Mouse (Mus musculus): ENCODE results near the gene Gm10645.

The Gm10645 gene

DNA sequence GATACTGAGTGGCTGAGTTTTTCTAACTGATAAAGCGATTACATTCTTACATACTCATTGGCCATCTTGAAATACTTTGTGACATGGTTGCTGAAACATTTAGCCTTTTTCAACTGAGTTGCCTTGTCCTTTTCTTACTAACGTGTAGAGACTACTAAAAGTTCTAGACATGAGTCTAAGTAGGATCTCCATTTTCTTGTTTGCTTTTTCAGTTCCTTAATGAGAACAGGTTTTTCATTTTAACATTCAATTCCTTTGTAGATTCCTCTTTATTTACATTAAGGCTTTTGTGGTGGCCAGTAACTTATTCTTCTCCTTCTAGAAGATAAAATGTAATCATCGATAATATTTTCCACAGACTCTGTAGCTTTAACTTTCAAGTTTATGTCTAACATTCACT, 3.2 kb upstream of the Gm10645 start:
- no peak for DNase-seq (ENCODE audit: low read depth)

DNA sequence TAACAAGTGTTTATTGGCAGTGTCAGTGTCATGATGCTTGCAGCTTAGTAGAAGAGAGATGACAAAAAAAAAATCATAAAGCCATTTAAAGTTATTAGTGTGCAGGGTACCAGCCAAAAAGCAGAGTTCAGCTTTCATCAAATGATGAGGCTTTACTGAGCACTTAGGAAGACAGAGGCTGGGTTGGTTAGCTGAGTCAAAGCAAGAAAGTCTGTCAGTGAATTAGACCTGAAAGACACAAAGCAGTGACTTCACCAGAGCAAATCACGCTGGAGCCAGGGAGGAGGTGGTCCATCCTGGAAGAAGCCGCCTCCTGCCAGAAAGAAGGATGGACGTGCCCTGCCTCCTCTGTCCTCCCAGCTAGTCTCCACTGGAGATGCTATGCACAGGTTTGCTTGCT, 2.0 kb upstream of the Gm10645 start:
- DNase-seq (ENCODE audit: low read depth): no peak

DNA sequence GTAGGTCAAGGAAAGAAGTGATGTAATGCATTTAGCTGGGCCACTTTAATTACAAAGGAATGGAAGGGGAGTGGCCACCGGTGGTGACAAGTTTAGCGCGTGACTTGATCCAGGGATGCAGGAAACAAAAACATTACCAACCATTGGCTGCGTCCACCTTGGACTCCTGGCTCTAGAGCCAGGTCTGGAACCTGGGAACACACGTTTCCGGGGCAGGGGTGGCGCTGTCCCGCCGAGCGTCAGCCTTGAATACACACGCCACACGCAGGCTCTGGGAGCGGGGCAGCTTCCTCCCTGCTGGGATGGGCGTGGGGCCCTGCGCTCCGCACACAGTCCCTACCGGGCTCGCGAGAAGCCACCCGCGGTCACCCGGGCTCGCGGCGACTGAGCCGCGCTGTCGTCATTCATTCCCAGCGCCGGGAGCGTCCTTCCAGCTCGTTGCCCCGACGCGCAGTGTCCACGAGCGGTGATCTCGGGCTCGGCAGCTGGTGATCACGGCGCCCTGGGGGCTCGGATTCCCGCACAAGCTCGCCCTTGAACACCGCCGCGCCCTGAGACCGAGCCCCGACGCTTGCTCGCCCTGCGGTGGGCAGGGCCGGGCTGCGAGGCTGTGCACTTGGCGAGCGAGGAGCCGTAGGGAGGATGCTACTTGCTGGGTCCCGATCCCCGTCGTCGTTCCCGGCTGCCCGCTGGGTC, 587 bp downstream of the Gm10645 start, which contains the start of gene Tbc1d9:
Gene Tbc1d9 (plus strand): TSS at position 118 of the 696 bp plus-strand sequence.
- no peak for DNase-seq (ENCODE audit: low read depth)

DNA sequence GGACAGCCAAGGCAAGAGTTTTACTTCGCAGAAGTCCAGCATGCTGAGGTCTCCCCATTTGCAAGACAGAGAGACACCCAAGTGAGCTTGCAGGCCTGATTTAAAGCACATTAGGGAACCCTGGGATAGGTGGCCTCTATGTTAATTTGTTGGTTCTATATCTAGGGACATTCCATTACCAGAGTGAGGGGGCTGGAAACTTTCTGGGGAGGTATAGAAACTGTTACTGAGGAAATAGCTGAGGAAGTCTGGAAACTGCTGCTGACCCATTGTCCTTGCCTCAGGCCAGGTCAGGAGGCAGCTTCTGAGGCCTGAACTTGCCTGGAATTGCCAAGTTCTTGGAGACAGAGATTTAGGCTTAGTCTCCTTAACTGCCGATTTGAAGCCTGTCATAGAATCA, 5.4 kb downstream of the Gm10645 start:
- DNase-seq (ENCODE audit: low read depth): no peak

DNA sequence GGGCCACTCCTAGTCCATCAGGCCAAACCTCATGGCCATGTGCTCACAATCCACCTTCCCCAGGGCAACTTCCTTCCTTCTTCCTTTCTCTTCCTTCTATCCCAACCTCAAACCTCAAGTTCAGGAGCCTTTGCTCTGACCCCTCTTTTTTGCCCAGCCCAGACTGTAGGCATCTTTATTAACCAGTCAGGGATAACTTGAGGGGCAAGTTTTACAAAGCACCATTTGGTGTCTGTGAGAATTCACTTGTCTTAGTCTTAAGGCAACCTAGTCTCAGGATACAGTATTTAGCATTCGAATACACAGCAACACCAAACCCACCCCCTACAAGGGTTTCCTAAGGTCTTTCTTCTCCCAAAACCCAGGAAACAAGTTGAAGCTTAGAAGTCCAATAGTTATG, 6.4 kb downstream of the Gm10645 start:
- no peak for DNase-seq (ENCODE audit: low read depth)

DNA sequence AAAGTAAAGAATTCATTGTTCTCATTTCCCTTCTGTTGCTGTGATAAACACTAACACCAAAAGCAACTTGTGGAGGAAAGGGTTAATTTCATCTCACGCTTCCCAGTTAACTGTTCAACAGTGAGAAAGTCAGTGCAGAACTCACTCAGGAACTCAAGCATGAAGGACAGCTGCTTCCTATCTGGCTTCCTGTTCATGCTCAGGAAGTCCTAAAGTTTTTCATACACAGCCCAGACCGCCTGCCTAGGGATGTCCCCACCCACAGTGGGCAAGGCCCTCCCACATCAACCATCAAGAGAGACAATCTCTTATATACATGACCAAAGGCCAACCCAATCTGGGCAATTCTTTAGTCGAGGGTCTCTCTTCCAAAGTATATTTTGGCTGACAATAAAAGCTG, 7.0 kb downstream of the Gm10645 start:
- DNase-seq (ENCODE audit: low read depth): no peak

DNA sequence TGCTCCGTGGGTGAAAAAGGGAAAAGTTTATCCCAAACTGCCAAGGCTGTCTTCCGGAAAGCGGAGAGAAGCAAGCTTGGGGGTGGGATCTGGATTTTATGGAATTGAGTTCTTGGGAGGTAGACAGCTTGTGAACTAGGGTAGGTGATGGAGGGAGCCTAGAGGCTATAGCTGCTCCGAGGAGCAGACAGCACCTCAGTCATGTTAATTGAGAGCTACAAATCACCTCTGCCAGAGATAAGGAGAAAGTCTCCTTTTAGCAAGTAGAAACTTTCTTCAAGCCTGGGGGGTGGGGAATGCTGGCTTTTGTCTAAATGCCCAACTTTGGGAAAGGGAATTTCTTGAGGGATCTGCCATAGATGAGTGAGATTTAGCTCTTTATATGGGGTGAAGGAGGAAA, 10.9 kb downstream of the Gm10645 start:
- DNase-seq (ENCODE audit: low read depth): no peak

DNA sequence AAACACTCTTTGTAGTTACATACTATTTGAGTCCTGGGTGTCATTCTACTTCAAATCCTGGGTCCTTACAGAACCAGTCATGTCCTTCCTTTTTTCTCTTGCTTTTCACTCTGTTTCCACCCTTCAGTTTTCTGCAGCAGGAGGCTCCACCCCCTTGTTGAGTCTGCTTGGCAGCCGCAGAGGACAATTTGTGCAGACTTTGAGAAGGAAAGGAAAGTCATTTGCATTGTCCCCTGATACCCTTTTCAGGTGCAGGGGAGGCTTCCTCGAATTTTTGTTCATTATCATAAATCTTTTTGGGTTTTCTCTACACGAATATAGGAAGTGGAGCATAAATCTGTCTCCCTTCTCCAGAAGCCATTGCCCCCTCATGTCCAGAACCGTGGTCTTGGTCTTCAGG, 13.5 kb downstream of the Gm10645 start:
- no peak for DNase-seq (ENCODE audit: low read depth)

DNA sequence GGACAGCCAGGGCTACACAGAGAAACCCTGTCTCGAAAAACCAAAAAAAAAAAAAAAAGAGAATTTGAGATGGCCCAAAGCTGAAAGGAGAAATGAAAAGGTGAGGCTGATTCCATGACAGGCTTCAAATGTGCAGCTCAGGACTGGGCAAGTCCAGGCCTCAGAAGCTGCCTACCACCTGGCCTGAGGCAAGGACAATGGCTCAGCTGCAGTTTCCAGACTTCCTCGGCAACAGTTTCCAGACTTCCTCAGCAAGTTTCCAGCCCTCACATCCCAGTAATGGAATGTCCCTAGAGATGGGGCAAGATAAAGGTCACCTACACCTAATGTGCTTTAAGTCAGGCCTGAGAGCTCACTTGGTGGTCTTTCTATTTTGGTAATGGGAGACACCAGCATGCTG, 13.9 kb downstream of the Gm10645 start:
- no peak for DNase-seq (ENCODE audit: low read depth)

DNA sequence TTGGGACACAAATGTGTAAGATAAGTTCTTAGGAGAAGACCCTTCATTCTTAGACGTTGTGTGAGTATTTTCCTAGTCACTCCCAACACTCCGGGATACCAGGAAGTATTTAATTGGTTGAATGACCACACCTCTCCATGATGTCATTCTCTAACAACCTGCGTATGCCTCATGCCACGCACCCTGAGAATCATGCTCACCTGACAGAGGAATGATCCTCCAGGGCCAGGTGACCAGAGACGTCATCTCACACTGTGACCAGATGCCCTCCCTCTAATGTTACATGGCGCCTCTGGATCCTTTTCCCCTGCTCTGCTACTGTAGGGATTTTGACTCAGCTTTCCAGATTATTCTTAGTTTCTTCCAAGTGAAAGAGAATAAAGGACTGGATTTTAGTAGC, 16.8 kb downstream of the Gm10645 start:
- DNase-seq (ENCODE audit: low read depth): no peak

DNA sequence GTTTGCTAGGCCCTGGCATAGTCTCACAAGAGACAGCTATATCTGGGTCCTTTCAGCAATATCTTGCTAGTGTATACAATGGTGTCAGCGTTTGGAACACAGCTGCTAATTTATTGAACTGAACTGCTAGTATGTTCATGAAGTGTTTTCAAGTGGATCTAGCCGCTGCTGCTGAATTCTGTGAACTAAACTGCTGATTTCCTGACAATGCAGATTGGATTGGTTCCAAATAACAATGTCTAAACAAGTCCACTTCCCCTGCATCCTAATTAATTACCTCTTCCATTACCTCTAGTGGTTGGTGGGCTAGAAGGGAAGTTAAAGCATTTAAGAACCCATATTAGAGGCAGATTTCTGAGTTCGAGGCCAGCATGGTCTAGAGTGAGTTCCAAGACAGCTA, 20.5 kb downstream of the Gm10645 start:
- no peak for DNase-seq (ENCODE audit: low read depth)

DNA sequence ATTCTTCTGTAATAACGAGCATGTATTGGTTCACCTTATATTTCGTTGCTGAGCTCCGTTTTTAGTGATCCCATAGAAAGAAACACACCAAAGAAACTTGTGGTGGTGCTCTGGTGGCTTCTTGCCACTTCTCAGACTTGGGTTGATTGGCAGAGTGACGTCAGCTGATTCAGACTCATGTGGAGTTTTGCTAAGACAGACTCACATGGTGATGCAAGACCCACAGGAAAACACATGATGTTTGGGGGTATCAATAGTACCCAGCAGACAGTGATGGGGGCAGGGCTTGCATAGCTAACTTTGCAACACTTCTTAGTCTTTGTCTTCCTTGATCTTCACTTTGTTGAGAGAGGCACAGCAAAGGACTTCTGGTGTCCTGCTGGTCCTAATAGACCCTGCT, 21.4 kb downstream of the Gm10645 start:
- DNase-seq (ENCODE audit: low read depth): no peak

DNA sequence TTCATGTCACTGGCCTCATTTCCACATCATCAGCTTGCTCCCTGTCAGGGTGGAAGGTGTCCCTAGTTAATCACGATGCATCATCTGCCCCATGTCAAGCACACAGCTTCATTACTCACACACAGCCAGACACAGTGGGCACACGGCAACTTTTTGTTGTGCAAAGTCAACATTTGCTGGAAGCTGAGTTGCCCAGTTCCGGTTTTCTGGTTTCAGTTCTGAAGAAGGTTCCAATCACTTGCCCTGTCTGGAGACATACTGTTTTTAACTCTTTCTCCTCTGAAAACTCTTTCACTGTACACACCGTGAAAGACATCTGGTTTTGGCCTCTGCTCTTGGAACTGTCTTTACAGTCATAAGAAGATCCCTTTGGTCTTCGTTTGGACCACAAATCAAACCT, 24.6 kb downstream of the Gm10645 start:
- no peak for DNase-seq (ENCODE audit: low read depth)

DNA sequence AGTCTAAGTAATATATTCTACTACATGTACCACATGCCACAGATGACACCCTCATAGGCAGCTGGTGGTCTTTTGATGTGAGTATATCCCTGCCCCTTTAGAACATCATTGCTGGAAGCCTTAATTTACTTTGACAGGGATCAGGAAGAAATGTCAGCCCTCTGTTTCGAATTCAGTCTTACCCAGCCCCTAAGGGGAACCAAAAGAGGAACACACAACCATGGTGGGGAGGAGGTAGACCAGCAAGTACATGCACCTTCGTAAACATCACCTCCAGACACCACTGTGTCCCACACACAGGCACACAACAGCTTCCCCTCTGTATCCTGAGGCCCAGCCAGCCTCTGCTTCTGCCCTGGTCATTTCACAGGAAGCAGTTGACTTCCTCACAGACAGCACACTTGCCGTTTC, 25.3 kb downstream of the Gm10645 start:
- DNase-seq (ENCODE audit: low read depth): no peak

DNA sequence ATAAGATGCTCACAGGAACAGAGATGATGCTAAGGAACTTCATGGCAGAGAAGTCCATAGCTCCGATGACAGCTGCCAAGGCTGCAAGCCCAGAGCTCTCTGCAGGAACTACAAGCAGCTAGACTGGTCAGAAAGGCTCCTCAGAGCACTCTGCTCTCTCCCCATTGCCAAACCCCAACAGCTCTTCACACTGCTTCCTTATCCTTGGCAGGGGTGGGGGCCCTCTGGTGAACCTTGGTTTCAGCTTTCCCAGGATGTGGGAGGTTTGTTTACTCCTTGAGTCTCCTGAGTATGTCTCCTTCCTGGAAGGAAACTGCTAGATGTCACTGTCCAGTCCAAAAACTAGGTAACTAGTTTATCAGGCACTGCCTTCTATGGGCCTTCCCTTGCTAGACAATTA, 25.9 kb downstream of the Gm10645 start:
- DNase-seq (ENCODE audit: low read depth): no peak

DNA sequence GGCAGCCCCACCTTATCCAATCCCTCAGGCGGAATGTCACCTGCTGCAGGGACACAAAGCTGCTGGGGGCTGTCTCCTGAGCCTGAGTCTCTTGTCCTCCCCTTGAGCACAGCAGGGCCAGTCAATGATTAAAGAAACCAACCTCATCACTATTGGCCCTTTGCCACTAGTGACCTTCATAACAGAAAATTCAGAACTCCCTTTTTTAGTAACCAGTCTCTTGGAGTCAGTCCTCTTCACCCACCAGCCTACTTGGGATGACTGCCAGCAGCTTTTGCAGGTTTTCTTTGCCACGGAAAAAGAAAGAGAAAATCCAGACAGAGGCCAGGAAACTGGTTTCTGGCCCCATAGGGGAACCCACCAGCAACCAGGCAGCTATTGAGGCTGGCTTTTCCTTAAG, 30.9 kb downstream of the Gm10645 start:
- DNase-seq (ENCODE audit: low read depth): no peak

All from c-Kit-positive CD71-positive TER-119-negative erythroid progenitor cells, embryonic 14.5 days (primary cell).